Mouse (Mus musculus) retina, postnatal 7 days (tissue): Measurements from ENCODE around the gene Vstm2l.

Source experiments
- DNase-seq: peaks from one replicate; pipeline ENCODE4 v3.0.0-alpha.2; 2012; ENCODE audit warnings: low read depth, low spot score

Vstm2l gene

GRCm38 (mm10) chr2:157992501-157992900 lies 78.0 kb downstream of the Vstm2l start:
- DNase-seq, result no peak
